Comparison of ENCODE assay signal across 9 mouse cellular contexts in the genomic region with DNA sequence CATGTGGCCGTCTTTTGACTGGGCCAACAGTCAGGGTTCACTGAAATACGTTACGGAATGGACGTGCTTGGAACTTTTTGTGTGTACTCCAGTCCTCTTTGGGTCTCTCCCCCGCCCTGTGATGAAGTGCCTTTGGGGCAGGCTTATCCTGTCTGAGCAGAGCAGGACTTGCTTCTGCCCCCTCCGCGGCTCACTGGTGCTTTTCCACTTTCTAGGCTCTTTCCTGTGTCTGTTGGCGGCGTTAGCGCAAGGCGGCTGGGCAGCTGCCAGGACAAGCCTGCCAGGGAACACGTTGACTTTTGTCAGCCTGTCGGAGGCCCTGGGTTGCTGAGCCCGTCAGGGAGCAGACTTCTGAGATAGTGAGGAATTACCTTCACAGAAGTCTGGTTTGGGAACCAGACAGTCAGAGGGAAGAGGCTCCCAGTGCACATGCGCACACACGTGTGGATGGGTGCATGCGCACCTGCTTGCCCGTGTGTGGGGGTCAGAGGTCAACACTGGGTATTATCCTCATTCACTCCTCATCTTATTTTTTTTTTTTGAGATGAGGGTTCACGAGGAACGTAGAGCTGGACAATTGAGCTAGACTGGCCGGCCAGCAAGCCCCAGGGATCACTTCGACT. TPM values are rescaled to one million over a fixed set of nuclear protein-coding genes. Genes with fewer than 3 reads are reported as not detected.
A peak's percentile ranks its signal among the peaks of the same experiment; 100 is the strongest.
DNase-seq lines count a peak whose midpoint lies in the region; ATAC-seq and TF ChIP-seq lines count a peak whose summit lies in the region.
"Had no signal": no experiment of that assay in that cellular context is flagged by ENCODE, and none has a peak within 500 bp of the region (broad histone marks: within the 10 kb centered on the region; RNA-seq: fewer than 3 reads in every experiment).

No protein-coding gene starts in this region.

- H3K9ac ChIP-seq in midbrain, postnatal 0 days (replicated peaks; ENCODE audit: low read length, poor library complexity, severe bottlenecking): no peak overlapping the region
- no peak overlapping the region for H3K9ac ChIP-seq in midbrain, embryonic 11.5 days (ENCODE audit: low read length)
- H3K9ac ChIP-seq in kidney, embryonic 16.5 days (replicated peaks; ENCODE audit: low read length): no peak overlapping the region

- H3K27me3 ChIP-seq in midbrain, postnatal 0 days (ENCODE audit: insufficient read depth, low read length): 0 out of 2 replicates have a peak, but pooled peaks cover 3% of the 10 kb centered on the region
- no peaks in the 10 kb centered on the region for H3K27me3 ChIP-seq in midbrain, embryonic 11.5 days (ENCODE audit: control insufficient read depth, insufficient read depth, low read length)
- H3K27me3 ChIP-seq in kidney, embryonic 16.5 days (ENCODE audit: insufficient read depth, low read length): no peaks in the 10 kb centered on the region

- no peak overlapping the region for H3K4me3 ChIP-seq in midbrain, postnatal 0 days (ENCODE audit: low read depth, low read length)
- no peak overlapping the region for H3K4me3 ChIP-seq in midbrain, embryonic 11.5 days (ENCODE audit: low read depth, low read length)
- no peak overlapping the region for H3K4me3 ChIP-seq in kidney, embryonic 16.5 days (ENCODE audit: low read length)
- H3K4me3 ChIP-seq: myocyte had no signal

- H3K9me3 ChIP-seq in midbrain, postnatal 0 days (ENCODE audit: low read length): no peaks in the 10 kb centered on the region
- H3K9me3 ChIP-seq in midbrain, embryonic 11.5 days (ENCODE audit: control insufficient read depth, low read length): no peaks in the 10 kb centered on the region
- H3K9me3 ChIP-seq in kidney, embryonic 16.5 days (ENCODE audit: low read length): no peaks in the 10 kb centered on the region

- H3K4me2 ChIP-seq in midbrain, postnatal 0 days (ENCODE audit: low read depth, low read length, poor library complexity, severe bottlenecking): no peak overlapping the region
- H3K4me2 ChIP-seq in midbrain, embryonic 11.5 days: no peak overlapping the region
- H3K4me2 ChIP-seq in kidney, embryonic 16.5 days (replicated peaks; ENCODE audit: low read depth, low read length): no peak overlapping the region

- no peaks in the 10 kb centered on the region for H3K4me1 ChIP-seq in midbrain, postnatal 0 days (ENCODE audit: insufficient read depth, low read length)
- no peaks in the 10 kb centered on the region for H3K4me1 ChIP-seq in midbrain, embryonic 11.5 days (ENCODE audit: control insufficient read depth, insufficient read depth, low read length)
- H3K4me1 ChIP-seq in kidney, embryonic 16.5 days (ENCODE audit: insufficient read depth, low read length): no peaks in the 10 kb centered on the region; the same call in 1 of the 2 replicates

- peaks cover 11% of the 10 kb centered on the region for H3K36me3 ChIP-seq in midbrain, postnatal 0 days (ENCODE audit: insufficient read depth, low read length)
- 0 out of 2 replicates have a peak, but pooled peaks cover 2% of the 10 kb centered on the region for H3K36me3 ChIP-seq in midbrain, embryonic 11.5 days (ENCODE audit: control insufficient read depth, insufficient read depth, low read length)
- H3K36me3 ChIP-seq in kidney, embryonic 16.5 days (ENCODE audit: insufficient read depth, low read length): peaks cover 14% of the 10 kb centered on the region; the same call in 1 of the 2 replicates

- WGBS in midbrain, postnatal 0 days: 51% methylated on average over 22 of the region's 22 CpGs
- 66% methylated on average over 22 of the region's 22 CpGs for WGBS in midbrain, embryonic 11.5 days
- 51% methylated on average over 22 of the region's 22 CpGs for WGBS in kidney, embryonic 16.5 days

- H3K27ac ChIP-seq in midbrain, postnatal 0 days (ENCODE audit: low read depth, low read length): no peak overlapping the region
- H3K27ac ChIP-seq in midbrain, embryonic 11.5 days (ENCODE audit: low read depth, low read length): no peak overlapping the region
- H3K27ac ChIP-seq in kidney, embryonic 16.5 days (ENCODE audit: low read length): peak overlapping the region; percentile 5; the same call in 1 of the 2 replicates

- no peak for TF ChIP-seq CTCF in midbrain, postnatal 0 days (IDR thresholded peaks at IDR 0.05)

- no peak for ATAC-seq in midbrain, postnatal 0 days (ENCODE audit: low FRiP score)
- ATAC-seq in midbrain, embryonic 11.5 days (ENCODE audit: low FRiP score): no peak
- ATAC-seq in kidney, embryonic 16.5 days (ENCODE audit: low FRiP score, low TSS enrichment): peak; percentile 66

- peak; percentile 50 for DNase-seq in midbrain, postnatal 0 days (ENCODE audit: low spot score)
- DNase-seq in midbrain, embryonic 11.5 days (ENCODE audit: low spot score, missing footprints): no peak
- DNase-seq in cerebellum, adult 11 months: peak; percentile 66
- DNase-seq in heart, adult 18-20 months: peak; percentile 87 to 91
- DNase-seq in lung, postnatal 25 days (ENCODE audit: low spot score): peak; percentile 86
- no peak for DNase-seq in frontal cortex, postnatal 25 days (ENCODE audit: low spot score in 2 of 2)
- no peak for DNase-seq in neural tube, embryonic 10.5 days (ENCODE audit: extremely low spot score, low spot score)

RNA-seq across cellular contexts. Expression of a gene that starts 8.5 kb away (rescaled TPM):
- 26.3 and 38.3 TPM in 2 replicates for total RNA-seq in midbrain, postnatal 0 days (2014; rRNA removed)
- 50.7 and 56.6 TPM in 2 replicates for polyA plus RNA-seq in midbrain, postnatal 0 days (2015; fragmentation: Nextera tagmentation; extraction: Ambion mirVana)
- 54.5 and 60.0 TPM in 2 replicates for polyA plus RNA-seq in midbrain, embryonic 11.5 days (2014; fragmentation: Nextera tagmentation; extraction: Ambion mirVana)
- total RNA-seq in heart, adult 18-20 months (2021): 10 to 100 TPM; 54.9 to 61.9 TPM
- polyA plus RNA-seq in kidney, embryonic 16.5 days (2015; fragmentation: Nextera tagmentation; extraction: Ambion mirVana): 66.6 and 74.9 TPM in 2 replicates

Comparison
In these comparisons a context has a peak if more than half of its experiments do, and no peak if none do; other contexts are left out.
1. DNase-seq: peak in midbrain, postnatal 0 days (single experiment), cerebellum, adult 11 months (single experiment), heart, adult 18-20 months (2 of 2) and lung, postnatal 25 days (single experiment); none in midbrain, embryonic 11.5 days (single experiment), frontal cortex, postnatal 25 days (0 of 2) and neural tube, embryonic 10.5 days (single experiment).